Mouse (Mus musculus) C2C12 (cell line): ENCODE measurements at regions not wholly inside any gene's neighbourhood (a gene's known extent, or its start where the extent isn't known, plus 50 kb on each side); places are given as distances from the start of the nearest gene placed in this dataset.

ENCODE experiments used
- CTCF ChIP-seq: IDR thresholded peaks from one replicate; pipeline ENCODE4 v1.5.1; 2011; ENCODE audit not compliant: control insufficient read depth, insufficient read depth, insufficient read length
- MYOD1 ChIP-seq: IDR thresholded peaks from one replicate; pipeline ENCODE4 v1.6.1; 2011; ENCODE audit warnings: low read depth; ENCODE audit not compliant: control insufficient read depth, insufficient read length

DNA sequence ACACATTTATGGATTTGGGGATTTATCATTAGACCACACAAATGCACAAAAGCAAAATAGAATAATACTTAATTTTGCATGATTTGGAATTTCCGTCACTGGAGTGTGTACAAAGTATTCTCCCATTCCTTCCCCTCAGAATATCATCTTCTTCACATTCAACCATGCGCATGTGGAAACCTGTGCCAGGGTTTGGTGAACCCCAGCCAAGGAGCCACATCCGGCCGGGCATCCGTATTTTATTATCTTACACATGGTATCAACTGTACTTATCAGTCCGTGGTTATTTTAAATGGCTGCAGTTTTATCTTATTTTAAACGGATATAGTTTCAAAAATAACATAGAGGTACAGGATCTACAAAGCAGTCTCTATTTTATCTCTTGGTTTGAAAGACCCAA, 641.4 kb downstream of the Dok5 start:
- no peak for TF ChIP-seq MYOD1
- no peak for TF ChIP-seq CTCF
